ENCODE assay signal across 7 mouse cellular contexts in genomic region chr4:118576097-118576496, GRCm38 (mm10). TPM values are rescaled to one million over a fixed set of nuclear protein-coding genes. Genes with fewer than 3 reads are reported as not detected.
DNase-seq lines count a peak whose midpoint lies in the region.

No protein-coding gene starts in this region.

- intact Hi-C loops in left cerebral cortex, postnatal 4 days (cut with DNase I): no loop called here

- peak; percentile 88 for DNase-seq in adipocyte (ENCODE audit: low spot score)
- peak; percentile 95 to 98 for DNase-seq in cerebellum, postnatal 10 days
- DNase-seq in frontal cortex, postnatal 25 days (ENCODE audit: low spot score in 2 of 2): peak; percentile 94 to 95
- peak; percentile 70 for DNase-seq in induced T-regulatory cell, adult 2 months (ENCODE audit: low read depth)
- peak; percentile 94 for DNase-seq in left cerebral cortex, postnatal 4 days
- DNase-seq in naive thymus-derived CD4-positive, alpha-beta T cell, adult 2 months (ENCODE audit: low read depth): peak; percentile 51
- DNase-seq in spleen, postnatal 36 days (ENCODE audit: low spot score in 2 of 2): peak; percentile 23 to 48

RNA-seq across cellular contexts. Expression of gene Tmem125, which starts 32.3 kb away (rescaled TPM):
- 1 to 10 TPM in 1 of 2 experiments, under 1 TPM in 1; 0.34 to 1.0 TPM for total RNA-seq in left cerebral cortex, postnatal 4 days (2021)

RNA-seq across cellular contexts. Expression of gene Cfap57, which starts 44.5 kb away (rescaled TPM):
- total RNA-seq in left cerebral cortex, postnatal 4 days (2021): 1 to 10 TPM in 1 of 2 experiments, under 1 TPM in 1; 0.97 to 1.3 TPM

RNA-seq across cellular contexts. Expression of gene Ebna1bp2, which starts 44.5 kb away (rescaled TPM):
- total RNA-seq in left cerebral cortex, postnatal 4 days (2021): 10 to 100 TPM; 72.4 to 76.5 TPM

RNA-seq across cellular contexts. Expression of gene 2610528J11Rik, which starts 49.3 kb away (rescaled TPM):
- under 1 TPM in 1 of 2 experiments, not detected in 1; 0.38 TPM for total RNA-seq in left cerebral cortex, postnatal 4 days (2021)

Comparison
In these comparisons a context has a peak if more than half of its experiments do, and no peak if none do; other contexts are left out.
1. Peak in every context shown above with its lines: DNase-seq.
2. DNase-seq: peak in every context shown above with its lines; median percentile 96 in cerebellum, postnatal 10 days; 94 in frontal cortex, postnatal 25 days; 94 in left cerebral cortex, postnatal 4 days; 88 in adipocyte; 70 in induced T-regulatory cell, adult 2 months; 51 in naive thymus-derived CD4-positive, alpha-beta T cell, adult 2 months; 36 in spleen, postnatal 36 days.